Mouse (Mus musculus): ENCODE results near the gene Atp8b2.

DNA sequence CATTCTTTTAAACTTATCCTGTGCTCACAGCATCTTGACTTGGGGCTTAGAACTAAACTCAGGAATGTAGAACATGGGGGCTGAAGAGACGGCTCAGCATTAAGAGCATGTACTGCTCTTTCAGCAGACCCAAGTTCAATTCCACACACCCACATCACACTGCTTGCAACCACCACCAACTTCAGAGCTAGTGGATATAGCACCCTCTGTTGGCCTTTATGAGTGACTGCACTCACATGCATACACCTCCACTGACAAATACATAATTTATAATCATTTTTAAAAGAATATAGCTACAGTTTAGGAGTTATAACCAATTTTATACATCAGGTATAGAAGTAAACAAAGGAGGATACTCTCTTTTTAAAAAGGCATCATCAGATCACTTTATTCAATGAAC lies 36.9 kb downstream of the Atp8b2 start:
- TF ChIP-seq POLR2A (IDR thresholded peaks at IDR 0.05; ENCODE audit: insufficient read depth, low read depth, low read length) (no peak), CTCF (IDR thresholded peaks at IDR 0.05) (peak; percentile 52)
